Mouse (Mus musculus) adipose tissue, adult 10 weeks (tissue): ENCODE data around the gene Tbx18. TPM values are rescaled to one million over a fixed set of nuclear protein-coding genes. Genes with fewer than 3 reads are reported as not detected.

Experiments
- polyA plus RNA-seq: library from polyadenylated mRNA; stranded (reverse); fragments of 350-450 nt; fragmentation: Illumina TruSeq; extraction: RNeasy Lipid Tissue Mini Kit (QIAGEN cat#74804); gene quantifications from one replicate; pipeline ENCODE4 v1.2.3, GENCODE M21; 2014; ENCODE audit warnings: low read depth, low replicate concordance

Gene Tbx18
- 1.4 TPM for polyA plus RNA-seq

GRCm38 (mm10) chr9:87730961-87731535, at the start of gene Tbx18:
Gene Tbx18, minus strand, starts transcription at chr9:87731260.

